Mouse (Mus musculus) T-helper 17 cell (primary cell): ENCODE measurements around the gene Rnf111.

ENCODE experiments used
- in situ Hi-C, 2 experiments: fragments of 300-600 bp; cut with MboI, MseI; formaldehyde crosslinking; loops; 1 replicate in 1 of 2; 2 replicates in 1 of 2; pipeline ENCODE4 v1.15.1; 2025; ENCODE audit warnings: high pct_unique_total_duplicates in 2 of 2

Rnf111 gene

GRCm38 (mm10) chr9:70503626-70504041, at the start of gene Rnf111:
Gene Rnf111 (minus strand): TSS chr9:70503725.
- in situ Hi-C loops: no loop called here

- in situ Hi-C loops: loop anchor here in 1 of 2 experiments (25.0 kb wide), 1 partner anchor 1760 kb away; no protein-coding TSS in a partner anchor
Observed at GRCm38 (mm10) chr9:70552233-70552632, 48.7 kb upstream of the Rnf111 start.

DNA sequence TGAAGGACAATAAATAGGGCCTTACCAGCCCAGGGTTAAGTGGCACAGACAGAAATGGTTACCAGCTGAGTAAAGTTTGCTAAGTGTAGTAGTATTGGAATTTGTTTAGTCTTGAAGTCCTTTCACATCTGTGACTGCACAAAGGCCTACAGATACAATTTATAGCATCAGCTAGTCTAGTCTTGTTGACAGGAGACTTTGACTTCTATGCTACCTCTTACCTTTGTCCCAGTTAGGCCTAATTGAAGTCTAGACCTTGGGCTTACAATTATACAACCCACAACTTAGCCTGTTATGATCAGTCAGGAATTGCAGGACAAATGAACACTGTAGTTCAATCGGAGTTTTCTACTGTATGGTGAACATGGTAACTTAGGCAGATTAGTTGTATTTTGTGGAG, 48.0 kb upstream of the Rnf111 start:
- in situ Hi-C loops: loop anchor here in 1 of 2 experiments (25.0 kb wide), 1 partner anchor 1761 kb away; no protein-coding TSS in a partner anchor

- in situ Hi-C loops: loop anchor here in 1 of 2 experiments (5.0 kb wide), 1 partner anchor 56 kb away; no protein-coding TSS in a partner anchor
Observed at GRCm38 (mm10) chr9:70548304-70548703, 44.8 kb upstream of the Rnf111 start.

- in situ Hi-C loops: loop anchor here in 1 of 2 experiments (5.0 kb wide), 1 partner anchor 54 kb away; no protein-coding TSS in a partner anchor
Observed at GRCm38 (mm10) chr9:70546576-70546975, 43.1 kb upstream of the Rnf111 start.

DNA sequence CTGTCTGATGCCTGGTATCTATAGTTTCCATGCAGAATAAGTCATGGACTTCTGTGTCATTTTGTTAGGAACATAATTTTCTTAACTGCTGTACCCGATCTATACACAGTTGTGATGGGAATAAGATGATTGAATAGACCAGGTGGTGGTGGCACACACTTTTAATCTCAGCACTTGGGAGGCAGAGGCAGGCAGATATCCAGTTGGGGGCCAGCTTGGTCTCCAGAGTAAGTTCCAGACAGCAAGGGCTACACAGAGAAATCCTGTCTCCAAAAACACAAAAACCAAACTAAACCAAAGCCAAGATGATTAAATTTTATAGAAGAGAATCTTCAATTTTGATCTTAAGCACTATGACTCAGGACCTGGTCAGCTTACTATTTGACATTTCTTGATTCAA, 41.3 kb upstream of the Rnf111 start:
- in situ Hi-C loops: loop anchor here (5.0 kb wide), 1 partner anchor 53 kb away; no protein-coding TSS in a partner anchor

DNA sequence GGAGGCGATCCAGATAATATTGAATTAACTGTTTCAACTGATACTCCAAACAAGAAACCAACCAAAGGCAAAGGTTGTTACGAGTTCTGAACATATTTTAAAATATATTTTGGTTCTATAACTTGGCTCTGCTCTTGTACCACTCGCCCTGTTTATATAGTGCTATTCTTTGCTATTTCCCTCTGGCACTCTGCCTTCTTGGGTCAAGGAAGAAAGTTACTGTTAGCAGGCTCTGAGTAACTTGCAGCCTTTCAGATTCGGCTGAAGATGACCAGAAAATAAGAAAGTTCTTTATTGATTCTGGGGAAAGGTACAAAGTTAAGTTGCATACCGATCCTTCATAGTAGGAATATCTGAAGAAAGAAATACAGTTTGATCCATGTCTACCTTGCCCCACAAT, 40.5 kb upstream of the Rnf111 start:
- in situ Hi-C loops: loop anchor here in 1 of 2 experiments (5.0 kb wide), 1 partner anchor 52 kb away; no protein-coding TSS in a partner anchor

- in situ Hi-C loops: loop anchor here in 1 of 2 experiments (5.0 kb wide), 1 partner anchor 51 kb away; no protein-coding TSS in a partner anchor
Observed at GRCm38 (mm10) chr9:70543048-70543880, 39.7 kb upstream of the Rnf111 start.

DNA sequence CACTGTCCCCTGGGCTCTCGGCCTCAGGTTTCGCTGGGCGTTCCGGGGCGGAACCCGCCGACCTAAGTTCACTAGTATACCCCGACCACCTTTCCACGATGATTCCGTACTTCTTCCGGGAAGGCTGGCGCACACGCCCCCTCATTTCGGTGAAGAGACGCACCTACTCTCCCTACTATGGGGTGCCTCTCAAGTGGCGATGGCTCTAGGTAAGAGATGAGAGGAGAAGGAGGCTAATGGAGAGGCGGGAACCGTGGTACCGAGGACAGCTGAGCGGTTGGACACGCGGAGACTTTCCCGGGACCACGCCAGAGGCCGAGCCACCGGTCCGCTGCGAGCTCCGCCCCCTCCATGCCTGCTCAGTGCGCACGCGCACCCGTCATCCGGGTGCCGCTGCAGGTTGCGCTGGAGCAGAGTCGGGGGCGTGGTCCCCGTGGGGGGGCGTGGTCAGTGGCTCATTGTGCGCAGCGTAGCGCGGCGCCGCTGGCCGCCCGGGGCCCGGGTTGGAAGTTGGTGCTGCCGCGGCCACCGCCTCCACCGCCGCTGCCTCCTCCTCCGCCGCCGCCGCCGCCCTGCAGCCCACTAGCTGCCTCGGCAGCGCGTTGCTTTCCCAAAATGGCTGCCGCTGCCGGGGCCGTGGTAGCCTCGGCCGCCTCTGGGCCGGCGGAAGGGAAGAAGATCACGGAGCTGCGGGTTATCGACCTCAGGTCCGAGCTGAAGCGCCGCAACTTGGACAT, 38.9 kb upstream of the Rnf111 start, which contains the start of gene Sltm:
Gene Sltm, plus strand, starts transcription at position 450 of the 737 bp plus-strand sequence.
- in situ Hi-C loops: loop anchor here in 1 of 2 experiments (5.0 kb wide), 1 partner anchor 50 kb away; no protein-coding TSS in a partner anchor

DNA sequence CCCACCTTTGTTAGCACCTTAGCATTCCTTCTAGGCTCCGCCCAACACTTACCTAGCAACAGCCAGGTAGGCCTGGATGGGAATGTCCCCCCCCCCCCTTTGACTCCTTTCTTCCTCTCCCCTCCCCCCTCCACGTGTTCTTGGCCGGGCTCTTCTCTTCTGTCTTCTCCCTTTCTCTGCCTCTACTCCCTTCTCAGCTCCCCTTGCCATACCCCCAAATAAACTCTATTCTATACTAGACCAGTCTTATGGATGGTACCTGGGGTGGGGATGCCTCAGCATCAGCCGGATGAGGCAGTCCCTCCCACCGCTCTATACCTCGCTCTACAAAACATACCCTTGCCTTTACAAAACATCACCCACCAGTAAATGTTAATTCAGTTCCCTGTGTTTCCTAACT, 38.1 kb upstream of the Rnf111 start:
- in situ Hi-C loops: loop anchor here in 1 of 2 experiments (5.0 kb wide), 1 partner anchor 49 kb away; no protein-coding TSS in a partner anchor

DNA sequence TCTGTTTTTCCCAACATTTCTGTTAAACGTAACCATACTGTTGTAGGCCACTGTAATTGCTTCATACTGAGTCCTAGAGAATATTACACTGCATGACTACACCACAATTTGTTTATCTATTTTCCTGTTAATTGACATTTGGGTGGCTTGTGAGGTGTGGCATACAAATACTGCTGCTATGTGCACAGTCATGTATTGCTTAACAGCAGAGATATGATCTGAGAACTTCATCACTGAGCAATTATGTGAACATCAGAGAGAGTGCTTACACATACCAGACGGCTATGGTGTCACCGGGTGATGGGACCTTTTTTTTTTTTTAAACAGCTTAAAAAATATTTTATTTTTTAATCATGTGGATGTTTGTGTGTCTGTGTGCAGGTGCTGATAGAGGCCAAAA, 29.8 kb upstream of the Rnf111 start:
- in situ Hi-C loops: loop anchor here in 1 of 2 experiments (10.0 kb wide), 1 partner anchor 921 kb away; no protein-coding TSS in a partner anchor

- in situ Hi-C loops: no loop called here
Observed at GRCm38 (mm10) chr9:70524366-70524765, 20.8 kb upstream of the Rnf111 start.

GRCm38 (mm10) chr9:70523813-70524212, 20.3 kb upstream of the Rnf111 start:
- in situ Hi-C loops: no loop called here

DNA sequence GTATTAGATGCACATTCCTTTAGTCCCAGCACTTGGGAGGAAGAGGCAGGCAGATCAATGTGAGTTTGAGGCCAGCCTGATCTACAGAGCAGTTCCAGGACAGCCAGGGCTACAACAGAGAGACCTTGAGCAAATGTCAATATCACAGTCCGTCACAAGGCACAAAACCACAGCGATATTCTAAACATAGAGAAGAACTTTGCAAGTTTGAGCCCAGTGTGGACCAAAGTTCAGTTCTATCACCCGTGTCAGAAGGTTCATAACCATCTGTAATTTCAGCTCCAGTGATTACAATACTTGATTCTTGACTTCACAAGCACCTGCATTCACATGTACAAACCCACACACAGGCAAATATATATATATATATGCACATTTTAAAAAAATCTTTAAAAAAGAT, 17.1 kb upstream of the Rnf111 start:
- in situ Hi-C loops: no loop called here

DNA sequence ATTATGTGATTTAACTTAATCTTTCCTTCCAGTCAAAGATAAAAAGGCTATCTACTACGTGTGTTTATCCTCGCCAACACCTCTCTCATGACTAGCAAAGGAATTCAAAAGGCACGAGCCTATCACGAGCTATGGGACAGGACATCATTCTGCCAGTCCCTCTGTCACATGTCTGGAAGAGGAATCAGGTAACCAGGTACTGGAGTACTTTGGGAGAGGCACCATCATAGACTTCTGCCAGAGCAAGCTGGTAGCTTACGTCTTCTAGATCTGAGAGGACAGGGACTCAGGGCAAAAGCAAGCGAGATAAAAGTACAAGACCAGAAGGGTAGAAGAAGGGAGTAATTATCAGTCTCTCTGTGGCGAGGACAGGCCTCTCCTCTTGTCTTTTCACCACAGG, 8.2 kb upstream of the Rnf111 start:
- in situ Hi-C loops: no loop called here

- in situ Hi-C loops: no loop called here
Observed at GRCm38 (mm10) chr9:70510998-70511583, 7.6 kb upstream of the Rnf111 start.

DNA sequence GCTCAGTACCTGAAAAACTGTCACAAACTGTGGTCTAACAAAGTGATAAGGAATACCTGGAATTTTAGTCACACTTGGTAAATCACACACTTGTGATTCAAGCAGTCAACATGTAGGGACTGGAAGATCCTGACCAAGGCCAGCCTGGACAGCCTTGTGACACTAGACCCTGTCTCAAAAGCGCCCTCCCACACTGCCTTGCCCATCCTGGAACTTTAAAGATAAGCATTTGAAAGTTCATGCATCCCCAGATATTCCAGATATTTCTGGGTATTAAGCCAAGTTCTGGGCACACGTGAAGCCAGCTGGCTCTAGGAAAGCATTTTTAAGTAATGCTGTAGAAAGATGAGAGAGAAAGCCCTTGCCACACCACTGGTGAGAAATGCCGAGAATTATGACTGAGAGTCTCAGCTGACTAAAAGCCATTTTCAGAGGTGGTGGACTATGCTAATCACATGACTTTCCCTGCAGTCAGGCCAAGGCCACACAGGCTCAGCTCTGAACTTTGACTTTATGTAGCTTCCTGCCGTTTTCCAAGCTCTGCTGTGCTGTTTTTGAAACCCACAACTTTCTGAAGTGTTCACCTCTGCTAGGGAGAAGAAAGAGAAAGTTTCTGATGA, 6.5 kb upstream of the Rnf111 start:
- in situ Hi-C loops: no loop called here

DNA sequence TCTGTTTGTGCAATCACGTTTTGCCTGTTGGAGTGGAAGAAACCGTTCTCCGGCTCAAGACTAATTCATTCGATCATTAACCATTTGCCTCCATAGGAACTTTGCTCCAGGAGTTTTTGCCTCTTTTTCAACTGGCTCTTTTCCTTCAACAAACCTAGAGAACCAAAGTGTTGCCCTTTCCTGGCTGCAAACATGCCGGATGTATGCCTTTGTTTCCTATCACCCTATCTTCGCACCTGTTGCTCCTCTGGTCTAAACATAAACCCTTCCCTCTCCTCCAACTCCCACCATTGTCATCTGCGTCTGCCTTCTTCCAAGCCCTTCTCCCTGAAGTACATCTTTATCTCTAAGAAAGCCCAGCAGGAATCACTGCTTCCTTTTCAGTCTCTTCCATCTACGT, 3.3 kb upstream of the Rnf111 start:
- in situ Hi-C loops: no loop called here

GRCm38 (mm10) chr9:70506186-70506585, 2.7 kb upstream of the Rnf111 start:
- in situ Hi-C loops: no loop called here

DNA sequence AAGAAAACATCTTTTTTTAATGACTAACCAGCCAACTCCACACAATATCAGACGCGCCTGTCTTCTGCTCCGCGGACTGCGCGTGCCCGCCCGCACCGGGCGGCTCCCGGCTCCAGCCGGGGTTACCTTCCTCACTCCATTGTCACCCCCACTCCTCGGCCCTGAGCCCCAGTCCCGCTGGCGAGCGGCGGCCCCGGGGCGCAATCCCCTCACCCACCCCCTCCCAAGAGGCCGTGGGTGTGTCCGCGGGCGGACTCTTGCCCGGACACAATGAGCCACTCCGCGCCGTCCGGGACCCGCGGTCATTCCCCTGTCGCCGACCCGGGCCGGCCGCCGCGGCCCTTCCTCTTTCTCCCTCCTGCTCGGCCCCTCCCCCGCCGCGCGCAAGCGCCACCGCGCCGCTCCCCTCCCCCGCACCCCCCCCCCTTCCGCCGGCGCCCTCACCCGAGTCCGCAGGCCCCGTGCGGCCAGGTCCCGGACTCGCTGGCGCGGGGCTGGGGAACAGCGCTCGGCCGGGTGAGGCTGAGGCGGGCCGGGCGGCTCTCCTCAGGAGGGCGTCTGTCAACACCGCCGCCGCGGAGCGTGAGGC, 416 bp downstream of the Rnf111 start:
- in situ Hi-C loops: no loop called here
